Mouse (Mus musculus) stomach, postnatal 0 days (tissue): ENCODE data around the gene Lrch1. TPM values are rescaled to one million over a fixed set of nuclear protein-coding genes. Genes with fewer than 3 reads are reported as not detected.

ENCODE experiments used
- ATAC-seq: fragments of 200-750 bp; cut with Nextera tagmentation; 2 replicates; pipeline ENCODE4 v1.8.0; 2017; ENCODE audit not compliant: low FRiP score, low TSS enrichment
- DNase-seq: peaks from one replicate; pipeline ENCODE4 v3.0.0-alpha.2; 2016; ENCODE audit warnings: low spot score
- H3K27ac ChIP-seq: fragments of 300-500 bp; sonication (generic); replicated peaks from 2 replicates; pipeline ENCODE4 v1.5.1; 2014; ENCODE audit warnings: mild to moderate bottlenecking, control low read depth
- H3K27me3 ChIP-seq: fragments of 300-500 bp; sonication (generic); 2 replicates; pipeline ENCODE4 v1.6.1; 2014; ENCODE audit warnings: low read length; ENCODE audit not compliant: control insufficient read depth, insufficient read depth
- H3K36me3 ChIP-seq: fragments of 300-500 bp; sonication (generic); 2 replicates; pipeline ENCODE4 v1.6.1; 2014; ENCODE audit warnings: low read length, mixed read lengths; ENCODE audit not compliant: control insufficient read depth, insufficient read depth
- H3K4me1 ChIP-seq: fragments of 300-500 bp; sonication (generic); replicated peaks from 2 replicates; pipeline ENCODE4 v1.6.1; 2014; ENCODE audit warnings: antibody characterized with exemption; ENCODE audit not compliant: control insufficient read depth, insufficient read depth
- H3K4me2 ChIP-seq: fragments of 300-500 bp; sonication (generic); replicated peaks from 2 replicates; pipeline ENCODE4 v1.6.1; 2014; ENCODE audit warnings: low read depth, mild to moderate bottlenecking, control low read depth, moderate library complexity
- H3K4me3 ChIP-seq: fragments of 300-500 bp; sonication (generic); 2 replicates; pipeline ENCODE4 v1.5.1; 2014; ENCODE audit warnings: low read depth, low read length, control low read depth
- H3K9ac ChIP-seq: fragments of 300-500 bp; sonication (generic); 2 replicates; pipeline ENCODE4 v1.6.1; 2014; ENCODE audit warnings: mild to moderate bottlenecking, low read length, control low read depth, mixed read lengths
- H3K9me3 ChIP-seq: fragments of 300-500 bp; sonication (generic); 2 replicates; pipeline ENCODE4 v1.6.1; 2016; ENCODE audit warnings: low read length; ENCODE audit not compliant: control insufficient read depth
- CTCF ChIP-seq: IDR thresholded peaks from 2 replicates; pipeline ENCODE4 v1.5.1; 2016; ENCODE audit warnings: antibody characterized with exemption, low read depth, mild to moderate bottlenecking, moderate library complexity
- EP300 ChIP-seq: optimal IDR thresholded peaks from 2 replicates; pipeline ENCODE3; 2016; ENCODE audit warnings: antibody characterized with exemption
- WGBS: fragments of 180-500 bp; shearing (Covaris S2); extraction: QIAGEN DNeasy Blood & Tissue Kit; methylation state at CpG from one replicate; pipeline ENCODE4 v1.1.7; 2014; 5-methylcytosine and 5-hydroxymethylcytosine counted together
- polyA plus RNA-seq: library from polyadenylated mRNA; unstranded; fragments of >200 nt; fragmentation: Nextera tagmentation; extraction: Ambion mirVana; gene quantifications from 2 replicates; pipeline ENCODE4 v1.2.1, GENCODE M21; 2015

Gene Lrch1
- polyA plus RNA-seq, 1 experiment from 2014 or later, result 11.7 TPM

DNA sequence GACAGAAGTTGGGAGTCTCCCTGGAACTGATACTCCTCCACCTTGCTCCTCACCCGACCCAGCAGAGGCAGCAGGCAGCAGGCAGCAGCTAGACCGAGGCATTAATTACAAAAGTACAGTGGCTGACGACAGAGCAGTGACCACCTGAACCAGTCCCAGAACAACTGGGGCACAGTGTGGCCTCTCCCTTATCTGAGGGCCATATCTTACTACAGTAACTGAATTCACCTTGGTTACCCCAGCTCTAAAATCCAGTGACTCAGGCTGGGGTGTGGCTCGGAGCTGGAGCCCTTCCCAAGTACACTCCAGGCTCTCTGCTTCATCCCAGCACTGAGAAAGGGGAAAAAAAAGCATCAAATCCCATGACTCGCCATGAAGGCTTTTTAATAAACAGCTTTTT lies 37.3 kb downstream of the Lrch1 start:
- Histone ChIP-seq H3K36me3 (no peaks in the 10 kb centered on the region), H3K9me3 (no peaks in the 10 kb centered on the region), H3K4me1 (peaks cover 13% of the 10 kb centered on the region), H3K4me3 (no peak overlapping the region), H3K9ac (no peak overlapping the region), H3K27ac (peak overlapping the region; percentile 65), H3K4me2 (no peak overlapping the region), H3K27me3 (no peaks in the 10 kb centered on the region)
- WGBS, result 34% methylated on average over 5 of the region's 5 CpGs
- DNase-seq, result peak; percentile 79
- peak; percentile 90 for ATAC-seq
- TF ChIP-seq EP300, result no peak
- no peak for TF ChIP-seq CTCF

DNA sequence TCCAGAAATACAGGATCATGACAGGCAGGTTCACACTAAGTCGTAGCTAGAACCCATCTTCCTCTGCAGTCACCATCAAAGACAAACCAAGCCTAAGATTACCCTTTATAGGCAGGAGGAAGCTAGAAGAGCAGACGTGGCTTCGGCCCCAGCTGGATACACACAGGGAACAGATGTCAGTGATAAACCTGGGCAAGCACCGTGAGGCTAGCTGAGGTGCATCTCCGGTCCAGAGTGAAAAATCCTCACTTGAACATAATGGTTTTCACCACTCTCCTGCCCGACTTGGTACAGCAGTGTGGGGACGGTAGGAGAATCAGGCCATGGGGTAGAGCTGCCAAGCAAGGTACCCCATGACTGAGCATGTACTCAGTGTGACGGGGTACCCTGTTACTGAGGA lies 38.7 kb downstream of the Lrch1 start:
- 75% methylated on average over 8 of the region's 8 CpGs for WGBS

DNA sequence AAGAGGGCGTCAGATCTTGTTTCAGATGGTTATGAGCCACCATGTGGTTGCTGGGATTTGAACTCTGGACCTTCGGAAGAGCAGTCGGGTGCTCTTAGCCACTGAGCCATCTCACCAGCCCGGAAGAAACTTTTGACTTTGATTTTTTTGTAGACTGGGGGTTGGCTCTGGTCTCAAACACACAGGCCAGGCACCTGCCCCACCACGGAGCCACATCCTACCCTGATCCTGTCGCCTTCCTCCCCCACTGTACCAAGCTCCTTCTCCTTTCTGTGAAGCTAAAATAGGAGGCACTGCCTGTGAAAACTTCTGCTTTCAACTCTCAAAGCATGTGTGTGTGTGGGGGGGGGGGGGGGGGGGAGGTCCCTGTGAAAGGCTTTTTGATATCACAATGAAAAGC lies 39.4 kb downstream of the Lrch1 start:
- Histone ChIP-seq H3K27ac (no peak overlapping the region), H3K4me3 (no peak overlapping the region), H3K4me2 (no peak overlapping the region), H3K36me3 (no peaks in the 10 kb centered on the region), H3K9ac (no peak overlapping the region), H3K4me1 (no peaks in the 10 kb centered on the region), H3K27me3 (no peaks in the 10 kb centered on the region), H3K9me3 (no peaks in the 10 kb centered on the region)
- no peak for TF ChIP-seq EP300
- ATAC-seq (no peak), DNase-seq (no peak)
- WGBS, result 85% methylated on average over 6 of the region's 6 CpGs

More for the DNA sequence above, 38.7 kb downstream of the Lrch1 start:
- H3K4me1 ChIP-seq, result 0 out of 2 replicates have a peak, but pooled peaks cover 2% of the 10 kb centered on the region
- H3K4me3 ChIP-seq, result no peak overlapping the region
- ATAC-seq (no peak; the same call in 1 of the 2 replicates), DNase-seq (no peak)
- H3K27me3 ChIP-seq, result no peaks in the 10 kb centered on the region
- no peaks in the 10 kb centered on the region for H3K9me3 ChIP-seq
- TF ChIP-seq EP300 (no peak), CTCF (no peak)
- H3K4me2 ChIP-seq, result no peak overlapping the region
- H3K36me3 ChIP-seq, result no peaks in the 10 kb centered on the region
- H3K9ac ChIP-seq, result no peak overlapping the region
- no peak overlapping the region for H3K27ac ChIP-seq

DNA sequence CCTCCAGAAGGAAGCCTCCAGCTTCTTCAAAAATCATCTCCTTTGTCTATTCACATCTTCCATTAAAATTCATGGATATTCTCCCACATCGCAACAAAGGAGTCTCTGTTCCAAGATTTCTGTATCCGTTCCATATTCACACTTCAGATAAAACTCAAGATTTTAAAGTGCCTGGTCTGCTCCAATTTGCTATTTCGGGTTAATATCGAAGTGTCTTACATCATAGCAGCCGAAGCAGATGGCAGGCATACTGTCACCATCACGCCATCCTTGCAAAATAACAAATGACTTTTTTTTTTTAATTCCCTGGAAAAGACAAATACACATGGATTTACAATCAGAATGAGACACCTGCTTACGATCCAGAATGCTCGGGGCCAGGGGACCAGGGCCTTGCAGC lies 40.0 kb downstream of the Lrch1 start:
- H3K27ac ChIP-seq, result no peak overlapping the region

DNA sequence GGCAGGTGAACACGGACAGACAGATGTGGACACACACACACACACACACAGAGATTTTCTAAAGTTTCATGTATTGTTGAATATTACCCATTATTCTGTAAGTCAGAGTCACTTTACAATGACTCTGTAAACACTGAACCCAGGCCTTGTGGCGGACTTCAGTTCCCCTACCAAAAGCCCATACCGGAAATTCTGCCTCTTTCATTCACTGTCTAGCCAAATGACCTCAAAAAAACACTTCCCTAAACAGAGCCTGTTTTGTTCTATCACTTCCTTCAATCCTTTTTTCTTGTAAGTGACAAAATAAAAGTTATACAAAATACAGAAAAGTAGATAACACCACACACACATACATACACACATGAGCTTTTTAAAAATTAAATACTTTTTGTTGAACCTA lies 41.7 kb downstream of the Lrch1 start:
- Histone ChIP-seq H3K27me3 (no peaks in the 10 kb centered on the region), H3K9ac (no peak overlapping the region), H3K27ac (no peak overlapping the region), H3K4me3 (no peak overlapping the region), H3K9me3 (no peaks in the 10 kb centered on the region), H3K4me2 (no peak overlapping the region), H3K36me3 (no peaks in the 10 kb centered on the region), H3K4me1 (no peaks in the 10 kb centered on the region)
- ATAC-seq (no peak), DNase-seq (no peak)
- 56% methylated on average over 3 of the region's 3 CpGs for WGBS
- no peak for TF ChIP-seq EP300
- no peak for TF ChIP-seq CTCF

More for the DNA sequence above, 40.0 kb downstream of the Lrch1 start:
- Histone ChIP-seq H3K27me3 (no peaks in the 10 kb centered on the region), H3K36me3 (no peaks in the 10 kb centered on the region), H3K4me2 (no peak overlapping the region), H3K4me1 (no peaks in the 10 kb centered on the region), H3K9me3 (no peaks in the 10 kb centered on the region), H3K4me3 (no peak overlapping the region), H3K9ac (no peak overlapping the region)
- TF ChIP-seq CTCF (no peak), EP300 (no peak)
- WGBS, result 85% methylated on average over 8 of the region's 8 CpGs
- DNase-seq (no peak), ATAC-seq (no peak)

DNA sequence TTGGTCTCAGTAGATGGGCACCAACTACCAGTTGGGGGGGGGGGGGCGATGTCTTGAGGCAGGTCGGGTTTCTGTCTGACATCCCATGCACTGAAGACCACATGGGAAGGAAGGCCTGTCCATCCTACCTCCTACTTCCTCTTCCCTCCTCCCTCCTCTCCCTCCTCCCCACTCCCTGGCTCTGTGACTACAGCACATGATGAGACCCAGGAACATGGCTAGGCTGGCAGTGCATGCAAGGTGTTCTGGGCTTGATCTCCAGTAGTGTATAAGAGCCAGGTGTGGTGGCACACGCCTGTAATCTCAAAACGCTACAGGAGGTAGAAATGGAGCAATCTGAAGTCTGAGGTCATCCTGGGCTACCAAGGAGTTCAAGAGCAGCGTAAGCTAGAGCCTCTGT lies 43.2 kb downstream of the Lrch1 start:
- Histone ChIP-seq H3K9me3 (no peaks in the 10 kb centered on the region), H3K4me2 (no peak overlapping the region), H3K27ac (no peak overlapping the region), H3K27me3 (no peaks in the 10 kb centered on the region), H3K36me3 (no peaks in the 10 kb centered on the region), H3K4me1 (peaks cover 2% of the 10 kb centered on the region; the same call in 1 of the 2 replicates), H3K4me3 (no peak overlapping the region), H3K9ac (no peak overlapping the region)
- ATAC-seq (no peak), DNase-seq (no peak)
- 86% methylated on average over 5 of the region's 5 CpGs for WGBS
- TF ChIP-seq CTCF (no peak), EP300 (no peak)
